Mouse (Mus musculus) embryonic fibroblast, embryonic 13.5 days (primary cell): ENCODE data around the gene Pcsk7. TPM values are rescaled to one million over a fixed set of nuclear protein-coding genes. Genes with fewer than 3 reads are reported as not detected.

ENCODE experiments used
- H3K27ac ChIP-seq: 2 replicates; pipeline ENCODE4 v1.5.1; 2012; ENCODE audit warnings: low read length, control low read depth, inconsistent platforms; ENCODE audit not compliant: insufficient read depth
- H3K4me1 ChIP-seq: 2 replicates; pipeline ENCODE4 v1.6.1; 2011; ENCODE audit warnings: low read length; ENCODE audit not compliant: control insufficient read depth, insufficient read depth
- H3K4me3 ChIP-seq: 2 replicates; pipeline ENCODE4 v1.5.1; 2011; ENCODE audit warnings: mild to moderate bottlenecking, control low read depth, low read length; ENCODE audit not compliant: insufficient read depth
- CTCF ChIP-seq: IDR thresholded peaks from 2 replicates; pipeline ENCODE4 v1.5.1; 2011; ENCODE audit warnings: mild to moderate bottlenecking, control low read depth, low read length, moderate library complexity, borderline replicate concordance; ENCODE audit not compliant: insufficient read depth
- POLR2A ChIP-seq: IDR thresholded peaks from 2 replicates; pipeline ENCODE4 v1.6.1; 2011; ENCODE audit warnings: low read depth, mild to moderate bottlenecking, control low read depth, low read length, moderate library complexity
- polyA plus RNA-seq: library from polyadenylated mRNA; stranded (reverse); fragments of >200 nt; gene quantifications from 2 replicates; pipeline ENCODE4 v1.2.4, GENCODE M21; 2011; ENCODE audit warnings: low read depth; ENCODE audit not compliant: missing spikeins, insufficient read length

Gene Pcsk7
- polyA plus RNA-seq, 1 experiment = 24.0 TPM

GRCm38 (mm10) chr9:45910995-45911394, 4.7 kb downstream of the Pcsk7 start:
- Histone ChIP-seq H3K4me1 (no peaks in the 10 kb centered on the region), H3K27ac (no peak overlapping the region), H3K4me3 (no peak overlapping the region)
- TF ChIP-seq POLR2A (no peak), CTCF (no peak)

DNA sequence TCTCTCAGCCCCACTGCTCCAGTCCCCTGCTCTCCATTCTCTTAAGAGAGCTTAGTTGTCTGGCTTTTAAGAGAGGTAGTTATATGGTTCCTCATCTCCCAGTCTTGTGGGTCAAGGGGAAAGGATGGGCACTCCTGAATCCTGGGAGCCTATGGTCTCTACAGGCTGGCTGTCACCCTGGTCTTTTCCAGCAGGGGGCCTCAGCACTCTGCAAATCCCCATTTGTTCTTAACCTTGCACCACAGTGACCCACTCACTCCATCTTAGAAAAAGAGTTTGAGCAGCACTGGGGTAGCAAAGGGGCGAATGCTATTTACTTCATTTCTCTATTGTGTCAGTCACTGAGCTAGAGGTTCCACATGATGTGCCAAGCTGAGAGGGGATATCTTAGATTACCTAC, 5.4 kb downstream of the Pcsk7 start:
- no peak overlapping the region for H3K4me3 ChIP-seq
- H3K27ac ChIP-seq = no peak overlapping the region
- peak; percentile 22; the same call in 1 of the 2 replicates for TF ChIP-seq CTCF
- no peak for TF ChIP-seq POLR2A
- no peaks in the 10 kb centered on the region for H3K4me1 ChIP-seq

DNA sequence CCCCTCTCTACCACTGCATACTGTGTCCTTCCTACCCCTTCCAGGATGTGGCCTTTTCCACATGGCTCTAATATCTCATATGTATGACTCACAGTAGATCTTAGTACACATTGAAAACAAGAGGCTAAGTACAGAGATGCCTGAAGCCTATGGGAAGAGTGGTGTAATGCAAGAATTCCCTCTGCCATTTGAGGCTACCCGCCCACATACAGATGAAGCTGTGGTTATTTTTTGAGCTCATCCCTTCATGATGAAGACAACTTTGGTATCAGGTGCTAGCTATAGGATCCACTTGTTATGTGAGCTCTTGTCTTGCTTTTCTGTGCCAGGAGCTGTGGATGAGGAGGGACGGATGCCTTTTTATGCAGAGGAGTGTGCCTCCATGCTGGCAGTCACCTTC, 9.4 kb downstream of the Pcsk7 start:
- H3K4me1 ChIP-seq = no peaks in the 10 kb centered on the region
- no peak overlapping the region for H3K27ac ChIP-seq
- H3K4me3 ChIP-seq = no peak overlapping the region
- TF ChIP-seq CTCF = no peak
- no peak for TF ChIP-seq POLR2A

DNA sequence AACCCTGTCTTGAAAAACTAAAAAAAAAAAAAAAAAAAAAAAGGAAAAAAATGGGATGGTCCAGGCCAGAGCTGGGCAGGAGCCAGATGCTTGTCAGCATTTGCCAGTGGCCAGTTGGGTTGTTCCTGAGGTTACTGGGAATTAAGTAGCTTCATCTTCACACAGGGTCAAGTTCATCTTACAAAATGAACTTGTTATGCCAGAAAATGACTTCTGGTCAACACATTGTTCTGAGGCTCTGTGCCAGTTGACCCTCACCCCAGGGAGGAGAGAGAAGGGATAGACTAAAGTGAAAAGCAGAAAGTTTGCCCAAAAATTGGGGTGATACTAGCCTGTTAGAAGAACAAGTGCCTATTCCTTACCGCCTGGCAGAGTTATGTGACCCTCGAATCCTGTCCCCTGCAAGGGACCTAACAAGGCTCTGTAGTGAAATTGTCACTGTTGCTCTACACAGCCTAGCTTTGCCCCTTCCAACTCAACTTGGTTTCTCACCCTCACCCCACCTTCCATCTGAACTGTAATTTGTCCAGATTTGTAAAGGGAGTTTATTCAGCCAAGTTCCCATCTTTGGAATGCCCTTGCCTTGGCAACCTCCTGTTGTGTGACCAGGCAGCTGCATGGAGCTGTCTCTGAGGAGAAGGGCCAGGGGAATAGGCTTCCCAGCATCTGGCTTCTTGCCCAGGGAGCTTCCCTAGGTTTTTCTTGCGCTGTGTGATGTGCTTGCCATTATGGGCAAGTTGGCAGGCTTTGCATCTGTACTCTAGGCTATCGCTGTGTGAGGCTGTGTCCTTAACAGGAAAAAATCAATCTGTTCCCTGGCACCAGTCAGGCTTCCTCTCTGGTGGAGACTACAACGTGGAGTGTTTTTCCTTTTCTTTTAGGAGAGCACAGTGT, 11.0 kb downstream of the Pcsk7 start:
- H3K4me1 ChIP-seq = no peaks in the 10 kb centered on the region
- H3K27ac ChIP-seq = no peak overlapping the region
- TF ChIP-seq CTCF = no peak
- no peak overlapping the region for H3K4me3 ChIP-seq

GRCm38 (mm10) chr9:45919895-45920294, 13.6 kb downstream of the Pcsk7 start:
- Histone ChIP-seq H3K4me3 (no peak overlapping the region), H3K27ac (peak overlapping the region; percentile 71), H3K4me1 (no peaks in the 10 kb centered on the region)
- TF ChIP-seq POLR2A (no peak), CTCF (no peak)

- H3K4me1 ChIP-seq = no peaks in the 10 kb centered on the region
- H3K27ac ChIP-seq = no peak overlapping the region
- TF ChIP-seq CTCF (no peak), POLR2A (peak; percentile 42; the same call in 1 of the 2 replicates)
- H3K4me3 ChIP-seq = no peak overlapping the region
These were observed 23.0 kb downstream of the Pcsk7 start for GRCm38 (mm10) chr9:45929285-45929684.

DNA sequence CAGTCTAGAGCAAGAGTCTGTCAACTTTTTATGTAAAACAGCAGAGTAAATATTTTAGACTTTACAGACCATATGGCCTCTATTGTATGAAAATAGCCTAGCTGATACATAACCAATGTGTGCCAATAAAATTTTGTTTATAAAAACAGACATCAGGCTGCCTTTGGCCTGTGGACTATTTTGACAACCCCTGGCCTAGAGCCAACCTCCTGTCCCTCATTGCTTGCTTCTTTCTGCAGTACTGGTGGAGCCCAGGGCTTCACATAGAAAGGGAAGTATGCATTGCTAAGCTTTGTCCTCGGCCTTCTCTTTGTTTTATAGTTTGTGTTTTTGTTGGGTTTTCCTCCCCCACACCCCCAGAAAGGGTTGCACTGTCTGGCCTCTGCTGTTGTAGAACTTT, 25.7 kb downstream of the Pcsk7 start:
- Histone ChIP-seq H3K27ac (peak overlapping the region; percentile 16), H3K4me1 (peaks cover 7% of the 10 kb centered on the region)
- no peak; the same call in 1 of the 2 replicates for TF ChIP-seq POLR2A
- no peak for TF ChIP-seq CTCF

GRCm38 (mm10) chr9:45932571-45933415, 26.5 kb downstream of the Pcsk7 start:
- Histone ChIP-seq H3K4me3 (peak overlapping the region; percentile 68), H3K27ac (peak overlapping the region; percentile 16), H3K4me1 (peaks cover 7% of the 10 kb centered on the region)
- TF ChIP-seq CTCF = no peak
- peak; percentile 55 for TF ChIP-seq POLR2A

More for the DNA sequence above, 25.7 kb downstream of the Pcsk7 start:
- H3K4me3 ChIP-seq = peak overlapping the region; percentile 68

DNA sequence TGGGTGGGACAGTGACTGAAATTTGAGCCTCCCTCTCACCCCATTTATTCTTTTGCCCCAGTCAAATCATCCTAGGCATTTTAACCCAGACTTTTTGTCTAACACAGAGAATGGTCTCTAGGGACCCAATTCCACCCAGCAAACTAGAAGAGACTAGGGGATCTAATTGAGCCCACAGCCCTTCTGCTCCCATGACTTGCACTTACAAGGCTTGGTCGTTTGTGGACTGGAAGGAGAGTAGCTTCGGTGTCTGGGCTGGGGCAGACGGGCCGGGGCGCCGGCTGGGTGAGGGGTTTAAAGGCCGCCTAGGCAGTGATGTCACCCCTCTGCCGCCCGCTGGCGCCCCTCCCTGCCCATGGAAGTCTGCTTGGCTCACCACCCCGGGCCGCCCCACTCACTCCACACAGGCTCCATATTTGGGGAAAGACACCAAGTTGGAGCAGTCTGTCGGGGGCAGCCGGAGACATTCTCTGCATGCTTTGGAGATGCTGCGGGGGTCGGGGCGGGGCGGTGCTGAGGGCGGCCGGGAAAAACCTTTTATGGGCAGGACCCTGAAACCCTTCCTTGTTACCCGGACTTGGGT, 29.4 kb downstream of the Pcsk7 start, which contains the start of gene Tagln:
Gene Tagln, minus strand, starts transcription at position 431 of the 583 bp plus-strand sequence.
- Histone ChIP-seq H3K27ac (peak within 1 kb of the TSS; percentile 95), H3K4me1 (peaks cover 7% of the 10 kb centered on the region), H3K4me3 (peak within 1 kb of the TSS; percentile 68)
- TF ChIP-seq CTCF (no peak), POLR2A (peak; percentile 94)

DNA sequence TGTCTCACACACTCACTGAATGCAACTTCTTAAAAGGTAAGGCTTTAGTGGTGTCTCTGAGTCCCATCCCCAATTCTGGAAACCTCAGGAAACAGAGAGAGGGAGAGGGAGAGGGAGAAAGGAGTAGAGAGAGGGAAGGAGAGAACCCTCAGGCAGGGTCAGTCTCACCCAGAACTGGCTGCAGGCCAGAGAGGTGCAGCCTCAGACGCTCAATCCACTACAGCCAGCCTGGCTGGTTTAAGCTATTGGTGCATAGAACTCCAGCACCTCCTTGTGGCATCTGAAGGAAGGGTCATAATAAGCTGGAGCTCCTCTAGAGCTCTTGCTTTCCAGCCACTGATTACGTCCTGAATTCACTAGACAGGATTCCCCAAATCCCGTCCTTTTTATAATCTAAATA, 30.6 kb downstream of the Pcsk7 start:
- Histone ChIP-seq H3K27ac (peak overlapping the region; percentile 94), H3K4me1 (peaks cover 7% of the 10 kb centered on the region), H3K4me3 (no peak overlapping the region)
- TF ChIP-seq POLR2A (peak; percentile 29; the same call in 1 of the 2 replicates), CTCF (peak; percentile 20; the same call in 1 of the 2 replicates)
